Comparison of ENCODE assay signal across 19 mouse cellular contexts in genomic region chr11:95157872-95158271, GRCm38 (mm10). TPM values are rescaled to one million over a fixed set of nuclear protein-coding genes. Genes with fewer than 3 reads are reported as not detected.
"Had no signal": no experiment of that assay in that cellular context is flagged by ENCODE, and none has a peak within 500 bp of the region (broad histone marks: within the 10 kb centered on the region; RNA-seq: fewer than 3 reads in every experiment).

No protein-coding gene starts in this region.

- H3K36me3 ChIP-seq: limb, embryonic 12.5 days; liver, embryonic 13.5 days; lung, embryonic 15.5 days; midbrain, embryonic 15.5 days; neural tube, embryonic 13.5 days had no signal

- H3K9me3 ChIP-seq: limb, embryonic 12.5 days; liver, embryonic 13.5 days; lung, embryonic 15.5 days; midbrain, embryonic 15.5 days; neural tube, embryonic 13.5 days had no signal

- H3K9ac ChIP-seq: limb, embryonic 12.5 days; liver, embryonic 13.5 days; liver, postnatal 0 days; lung, embryonic 15.5 days; midbrain, embryonic 15.5 days; neural tube, embryonic 13.5 days had no signal

- H3K4me1 ChIP-seq: limb, embryonic 12.5 days; liver, embryonic 13.5 days; lung, embryonic 15.5 days; midbrain, embryonic 15.5 days; neural tube, embryonic 13.5 days had no signal

- H3K4me2 ChIP-seq: limb, embryonic 12.5 days; liver, embryonic 13.5 days; lung, embryonic 15.5 days; midbrain, embryonic 11.5 days; midbrain, embryonic 15.5 days; neural tube, embryonic 13.5 days had no signal

- H3K4me3 ChIP-seq: limb, embryonic 12.5 days; liver, embryonic 13.5 days; lung, embryonic 15.5 days; megakaryocyte, embryonic 14.5 days; midbrain, embryonic 15.5 days; neural tube, embryonic 13.5 days had no signal

- ATAC-seq: liver, postnatal 0 days; midbrain, embryonic 15.5 days had no signal

- H3K27ac ChIP-seq: limb, embryonic 12.5 days; liver, embryonic 13.5 days; lung, embryonic 15.5 days; midbrain, embryonic 15.5 days; neural tube, embryonic 13.5 days had no signal

- DNase-seq: kidney, postnatal 25 days; layer of hippocampus, adult 9-11 months; liver; liver, embryonic 13.5 days; liver, postnatal 0 days; retina, postnatal 1 day; right cerebral cortex, postnatal 4 days; spleen, adult 18-20 months; thymus, adult 18-20 months; thymus, postnatal 14 days had no signal

RNA-seq across cellular contexts. Expression of gene Dlx4, which starts 11.8 kb away (rescaled TPM):
- total RNA-seq: left cerebral cortex, postnatal 36 days; monocyte, adult 5-6 weeks had no signal
- polyA plus RNA-seq: kidney, embryonic 16.5 days; midbrain, embryonic 11.5 days; midbrain, embryonic 15.5 days; neural tube, embryonic 13.5 days had no signal

RNA-seq across cellular contexts. Expression of gene Dlx3, which starts 38.0 kb away (rescaled TPM):
- total RNA-seq: left cerebral cortex, postnatal 36 days; monocyte, adult 5-6 weeks had no signal
- polyA plus RNA-seq: liver, postnatal 0 days had no signal
